Mouse (Mus musculus): Measurements from ENCODE around the gene Scube3. TPM values are rescaled to one million over a fixed set of nuclear protein-coding genes. Genes with fewer than 3 reads are reported as not detected.

The Scube3 gene
- polyA plus RNA-seq, 1 experiment from 2014 or later: 1.4 TPM

DNA sequence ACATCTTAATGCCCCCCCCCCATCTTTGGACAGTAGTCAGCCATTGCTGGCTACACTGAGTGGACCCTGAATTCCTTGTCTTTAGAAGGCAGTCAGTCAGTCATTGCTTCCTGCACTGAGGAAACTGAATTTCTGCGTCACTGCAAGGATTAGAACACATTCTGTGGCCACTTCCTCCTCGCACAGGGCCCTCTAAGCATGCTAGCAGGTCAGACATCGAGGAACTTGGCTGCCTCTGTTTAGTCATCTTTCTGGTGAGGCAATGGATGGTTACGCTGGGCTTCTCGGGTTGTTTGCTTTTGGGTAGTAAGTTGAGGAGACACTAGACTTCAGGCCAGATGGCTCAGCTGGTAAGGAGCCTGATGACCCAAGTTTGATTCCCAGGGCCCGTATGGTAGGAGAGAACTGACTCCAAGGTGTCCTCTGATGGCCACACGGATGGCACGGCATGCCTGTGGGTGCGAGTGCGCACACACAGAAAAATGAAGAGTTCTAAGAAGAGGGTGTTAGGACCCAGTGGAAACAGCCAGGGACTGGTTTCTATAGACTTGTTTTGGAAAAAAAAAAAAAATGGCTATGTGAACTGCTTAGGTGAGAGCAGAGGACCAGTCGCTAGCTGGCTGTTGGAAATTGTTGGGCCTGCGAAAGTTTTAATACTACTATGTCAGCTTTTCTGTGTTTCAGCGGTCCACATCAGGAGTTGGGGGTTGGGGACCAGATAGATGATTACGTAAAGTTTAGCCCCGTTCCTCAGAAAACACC lies 39.0 kb downstream of the Scube3 start:
- H3K36me3 ChIP-seq (ENCODE audit: control insufficient read depth, insufficient read depth, low read length): no peaks in the 10 kb centered on the region
- H3K9ac ChIP-seq (ENCODE audit: low read length): no peak overlapping the region
- 62% methylated on average over 15 of the region's 15 CpGs for WGBS
- no peak for ATAC-seq (ENCODE audit: low read depth)
- H3K4me1 ChIP-seq (replicated peaks; ENCODE audit: control insufficient read depth, insufficient read depth, low read length): peaks cover 43% of the 10 kb centered on the region
- no peak overlapping the region for H3K27ac ChIP-seq (ENCODE audit: low read length)
- H3K9me3 ChIP-seq (ENCODE audit: control insufficient read depth, low read length): no peaks in the 10 kb centered on the region
- no peaks in the 10 kb centered on the region for H3K27me3 ChIP-seq (ENCODE audit: control insufficient read depth, insufficient read depth, low read depth, low read length)
- no peak overlapping the region for H3K4me3 ChIP-seq (ENCODE audit: low read length)
- no peak overlapping the region for H3K4me2 ChIP-seq (ENCODE audit: low read depth, low read length)

DNA sequence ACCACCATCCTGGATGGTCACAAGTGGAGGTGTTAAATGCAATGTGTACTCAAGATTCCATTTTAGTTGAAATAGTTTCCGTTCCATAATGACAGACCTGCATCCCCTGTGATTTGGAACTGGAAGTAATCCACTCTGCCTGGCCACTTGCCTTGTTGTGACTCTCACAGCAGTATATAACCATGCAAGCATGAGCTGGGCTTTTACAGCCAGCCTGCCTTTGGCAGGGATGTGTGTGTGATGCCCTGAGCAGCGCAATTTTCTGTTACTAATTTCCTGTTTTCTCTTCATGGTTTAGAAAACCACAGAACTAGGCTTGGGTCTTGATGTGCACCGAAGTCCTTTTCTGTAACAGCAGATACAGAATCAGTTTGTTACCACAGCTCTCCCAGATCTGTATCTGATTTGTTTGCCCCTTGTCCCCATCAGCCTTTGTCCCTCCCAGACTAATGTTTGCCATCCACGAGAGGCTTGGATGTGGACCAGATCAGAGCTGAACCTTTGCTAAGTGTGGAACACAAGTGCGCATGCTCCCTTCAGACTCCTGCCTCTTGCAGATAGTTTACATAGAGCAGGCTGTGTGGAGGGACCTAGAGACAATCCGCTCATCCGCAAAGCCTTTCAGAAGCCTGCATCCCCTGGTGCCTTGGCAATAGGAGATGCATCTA lies 43.2 kb downstream of the Scube3 start:
- no peak for ATAC-seq (ENCODE audit: low read depth)
- Histone ChIP-seq H3K27me3 (ENCODE audit: control insufficient read depth, insufficient read depth, low read depth, low read length) (no peaks in the 10 kb centered on the region), H3K4me1 (replicated peaks; ENCODE audit: control insufficient read depth, insufficient read depth, low read length) (peaks cover 20% of the 10 kb centered on the region), H3K27ac (ENCODE audit: low read length) (no peak overlapping the region), H3K4me2 (ENCODE audit: low read depth, low read length) (no peak overlapping the region), H3K9me3 (ENCODE audit: control insufficient read depth, low read length) (no peaks in the 10 kb centered on the region), H3K4me3 (ENCODE audit: low read length) (no peak overlapping the region), H3K9ac (ENCODE audit: low read length) (no peak overlapping the region), H3K36me3 (ENCODE audit: control insufficient read depth, insufficient read depth, low read length) (peaks cover 5% of the 10 kb centered on the region)
- WGBS: 67% methylated on average over 7 of the region's 7 CpGs

DNA sequence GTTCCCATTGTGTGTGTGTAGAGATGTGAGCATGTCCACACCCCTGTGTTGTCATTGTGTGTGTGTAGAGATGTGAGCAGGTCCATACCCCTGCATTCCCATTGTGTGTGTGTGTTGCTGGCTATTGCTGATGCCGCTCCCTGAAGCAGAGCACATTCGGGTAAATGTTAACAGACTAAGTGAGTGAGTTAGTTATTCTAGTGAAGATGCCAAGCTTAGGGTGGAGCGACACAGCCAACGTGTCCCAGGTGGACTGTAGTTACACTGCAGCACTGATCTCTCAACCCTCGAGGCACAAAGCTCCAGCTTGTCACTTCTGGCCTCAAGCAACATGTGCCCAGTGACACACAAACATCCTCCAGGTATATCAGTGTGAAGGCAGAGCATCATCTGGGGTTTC lies 46.4 kb downstream of the Scube3 start:
- Histone ChIP-seq H3K4me2 (ENCODE audit: low read depth, low read length) (no peak overlapping the region), H3K27me3 (ENCODE audit: control insufficient read depth, insufficient read depth, low read depth, low read length) (no peaks in the 10 kb centered on the region), H3K4me3 (ENCODE audit: low read length) (no peak overlapping the region), H3K27ac (ENCODE audit: low read length) (no peak overlapping the region), H3K4me1 (replicated peaks; ENCODE audit: control insufficient read depth, insufficient read depth, low read length) (peaks cover 5% of the 10 kb centered on the region; the same call in 1 of the 2 replicates), H3K9me3 (ENCODE audit: control insufficient read depth, low read length) (no peaks in the 10 kb centered on the region), H3K9ac (ENCODE audit: low read length) (no peak overlapping the region), H3K36me3 (ENCODE audit: control insufficient read depth, insufficient read depth, low read length) (peaks cover 23% of the 10 kb centered on the region)
- ATAC-seq (ENCODE audit: low read depth): no peak
- WGBS: 77% methylated on average over 5 of the region's 5 CpGs

DNA sequence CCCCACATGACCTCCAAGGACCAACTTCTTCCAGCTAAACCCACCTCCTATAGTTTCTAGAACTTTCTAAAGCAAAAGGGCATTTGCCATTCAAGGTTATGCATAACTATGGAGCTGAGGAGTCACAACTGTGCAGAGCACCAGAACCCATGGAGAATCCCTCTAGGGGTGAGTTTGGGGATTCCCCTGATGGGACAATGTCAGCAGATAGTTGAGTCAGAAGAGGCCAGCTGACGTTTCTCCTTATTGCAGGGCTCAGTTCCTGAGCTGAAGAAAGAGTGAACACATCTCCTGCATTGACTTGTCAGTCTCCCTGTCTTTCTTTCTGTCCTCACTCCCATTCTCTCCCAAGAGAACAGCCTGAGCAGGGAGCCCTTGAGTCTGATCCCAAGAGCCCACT lies 50.8 kb downstream of the Scube3 start:
- Histone ChIP-seq H3K4me3 (ENCODE audit: low read length) (no peak overlapping the region), H3K4me1 (replicated peaks; ENCODE audit: control insufficient read depth, insufficient read depth, low read length) (no peaks in the 10 kb centered on the region; the same call in 1 of the 2 replicates), H3K9me3 (ENCODE audit: control insufficient read depth, low read length) (no peaks in the 10 kb centered on the region), H3K27ac (ENCODE audit: low read length) (no peak overlapping the region), H3K9ac (ENCODE audit: low read length) (no peak overlapping the region), H3K4me2 (ENCODE audit: low read depth, low read length) (no peak overlapping the region), H3K27me3 (ENCODE audit: control insufficient read depth, insufficient read depth, low read depth, low read length) (no peaks in the 10 kb centered on the region), H3K36me3 (ENCODE audit: control insufficient read depth, insufficient read depth, low read length) (peaks cover 46% of the 10 kb centered on the region)
- 55% methylated on average over 1 of the region's 1 CpGs for WGBS
- ATAC-seq (ENCODE audit: low read depth): no peak

DNA sequence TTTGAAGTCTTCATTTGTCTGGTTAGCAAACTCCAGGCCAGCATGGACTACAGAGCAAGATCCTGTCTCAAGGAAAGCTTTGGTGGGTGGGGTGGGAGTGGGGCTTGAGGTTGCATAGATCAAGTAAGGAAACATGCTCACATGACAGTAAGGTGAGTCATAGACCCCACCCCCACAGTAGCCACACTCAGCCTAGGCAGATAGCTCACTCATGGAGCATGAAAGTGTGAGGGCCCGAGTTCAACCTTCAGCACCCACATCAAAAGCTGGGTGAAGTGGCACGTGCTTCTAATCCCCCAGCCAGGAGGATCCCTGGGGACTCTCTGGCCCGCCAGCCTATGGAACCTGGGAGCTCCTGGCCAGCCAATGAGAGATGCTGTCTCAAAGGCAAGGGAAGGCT lies 51.6 kb downstream of the Scube3 start:
- WGBS: 76% methylated on average over 3 of the region's 3 CpGs

DNA sequence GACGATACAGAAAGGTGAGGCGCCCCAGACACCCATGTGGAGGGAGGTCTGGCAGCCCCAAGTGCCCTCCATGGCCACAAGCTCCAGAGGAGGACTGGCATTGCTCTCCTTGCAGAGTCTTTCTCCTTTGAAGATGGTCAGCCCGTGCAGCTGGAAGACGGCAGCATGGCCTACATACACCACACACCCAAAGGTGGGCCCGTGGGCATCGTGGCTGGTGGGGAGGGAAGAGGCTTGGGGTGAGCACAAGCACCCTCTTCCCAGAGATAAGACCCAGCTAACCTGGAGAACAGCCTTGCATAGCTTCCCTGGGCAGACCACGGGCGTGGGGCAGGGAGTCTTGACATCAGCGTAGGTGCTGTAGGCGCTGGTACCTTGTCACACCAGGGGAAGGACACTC lies 53.1 kb downstream of the Scube3 start:
- no peak overlapping the region for H3K9ac ChIP-seq (ENCODE audit: low read length)
- H3K4me3 ChIP-seq (ENCODE audit: low read length): no peak overlapping the region
- no peak overlapping the region for H3K27ac ChIP-seq (ENCODE audit: low read length)
- no peaks in the 10 kb centered on the region; the same call in 1 of the 2 replicates for H3K4me1 ChIP-seq (replicated peaks; ENCODE audit: control insufficient read depth, insufficient read depth, low read length)
- 94% methylated on average over 10 of the region's 10 CpGs for WGBS
- no peaks in the 10 kb centered on the region for H3K27me3 ChIP-seq (ENCODE audit: control insufficient read depth, insufficient read depth, low read depth, low read length)
- peaks cover 51% of the 10 kb centered on the region for H3K36me3 ChIP-seq (ENCODE audit: control insufficient read depth, insufficient read depth, low read length)
- H3K9me3 ChIP-seq (ENCODE audit: control insufficient read depth, low read length): no peaks in the 10 kb centered on the region
- ATAC-seq (ENCODE audit: low read depth): no peak
- no peak overlapping the region for H3K4me2 ChIP-seq (ENCODE audit: low read depth, low read length)

More for the DNA sequence above, 51.6 kb downstream of the Scube3 start:
- no peaks in the 10 kb centered on the region for H3K9me3 ChIP-seq (ENCODE audit: control insufficient read depth, low read length)
- no peak overlapping the region for H3K4me2 ChIP-seq (ENCODE audit: low read depth, low read length)
- H3K4me3 ChIP-seq (ENCODE audit: low read length): no peak overlapping the region
- H3K27me3 ChIP-seq (ENCODE audit: control insufficient read depth, insufficient read depth, low read depth, low read length): no peaks in the 10 kb centered on the region
- H3K4me1 ChIP-seq (replicated peaks; ENCODE audit: control insufficient read depth, insufficient read depth, low read length): no peaks in the 10 kb centered on the region; the same call in 1 of the 2 replicates
- ATAC-seq (ENCODE audit: low read depth): no peak
- no peak overlapping the region for H3K9ac ChIP-seq (ENCODE audit: low read length)
- no peak overlapping the region for H3K27ac ChIP-seq (ENCODE audit: low read length)
- H3K36me3 ChIP-seq (ENCODE audit: control insufficient read depth, insufficient read depth, low read length): peaks cover 49% of the 10 kb centered on the region

DNA sequence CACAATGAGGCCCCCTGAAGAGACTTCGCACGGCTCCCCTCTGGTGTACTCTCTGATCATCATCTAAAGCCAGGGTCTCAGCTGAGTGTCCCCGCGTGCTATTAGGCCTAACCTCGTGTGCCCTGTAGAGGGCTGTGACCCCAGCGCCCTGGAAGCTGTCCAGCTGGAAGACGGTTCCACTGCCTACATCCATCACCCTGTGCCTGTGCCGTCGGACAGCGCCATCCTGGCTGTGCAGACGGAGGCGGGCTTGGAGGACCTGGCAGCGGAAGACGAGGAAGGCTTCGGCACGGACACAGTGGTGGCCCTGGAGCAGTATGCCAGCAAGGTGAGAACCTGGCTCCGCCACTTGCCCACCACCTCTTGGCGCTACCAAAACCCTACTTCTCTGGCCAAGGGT lies 55.7 kb downstream of the Scube3 start:
- Histone ChIP-seq H3K27ac (ENCODE audit: low read length) (no peak overlapping the region), H3K4me3 (ENCODE audit: low read length) (no peak overlapping the region), H3K9me3 (ENCODE audit: control insufficient read depth, low read length) (no peaks in the 10 kb centered on the region), H3K9ac (ENCODE audit: low read length) (no peak overlapping the region), H3K36me3 (ENCODE audit: control insufficient read depth, insufficient read depth, low read length) (peaks cover 49% of the 10 kb centered on the region), H3K4me2 (ENCODE audit: low read depth, low read length) (no peak overlapping the region), H3K4me1 (replicated peaks; ENCODE audit: control insufficient read depth, insufficient read depth, low read length) (no peaks in the 10 kb centered on the region; the same call in 1 of the 2 replicates), H3K27me3 (ENCODE audit: control insufficient read depth, insufficient read depth, low read depth, low read length) (no peaks in the 10 kb centered on the region)
- WGBS: 55% methylated on average over 18 of the region's 18 CpGs
- ATAC-seq (ENCODE audit: low read depth): no peak; the same call in 1 of the 2 replicates

DNA sequence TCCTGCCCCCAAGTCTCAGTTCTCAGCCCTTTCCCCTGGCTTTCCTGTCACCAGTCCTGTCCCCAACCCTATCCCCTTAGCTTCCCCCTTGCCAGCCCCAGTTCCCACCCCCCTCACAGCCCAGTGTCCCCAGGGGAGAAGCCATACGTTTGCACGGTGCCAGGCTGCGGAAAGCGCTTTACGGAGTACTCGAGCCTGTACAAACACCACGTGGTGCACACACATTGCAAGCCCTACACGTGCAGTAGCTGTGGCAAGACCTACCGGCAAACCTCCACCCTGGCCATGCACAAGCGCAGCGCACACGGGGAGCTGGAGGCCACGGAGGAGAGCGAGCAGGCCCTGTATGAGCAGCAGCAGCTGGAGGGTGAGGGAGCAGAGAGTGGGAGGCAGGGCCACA lies 60.0 kb downstream of the Scube3 start:
- WGBS: 48% methylated on average over 14 of the region's 14 CpGs
- H3K27me3 ChIP-seq (ENCODE audit: control insufficient read depth, insufficient read depth, low read depth, low read length): no peaks in the 10 kb centered on the region
- H3K9me3 ChIP-seq (ENCODE audit: control insufficient read depth, low read length): no peaks in the 10 kb centered on the region
- ATAC-seq (ENCODE audit: low read depth): peak; percentile 73
- H3K4me2 ChIP-seq (ENCODE audit: low read depth, low read length): no peak overlapping the region
- H3K27ac ChIP-seq (ENCODE audit: low read length): no peak overlapping the region
- no peak overlapping the region for H3K9ac ChIP-seq (ENCODE audit: low read length)
- peaks cover 25% of the 10 kb centered on the region for H3K36me3 ChIP-seq (ENCODE audit: control insufficient read depth, insufficient read depth, low read length)
- H3K4me1 ChIP-seq (replicated peaks; ENCODE audit: control insufficient read depth, insufficient read depth, low read length): no peaks in the 10 kb centered on the region; the same call in 1 of the 2 replicates
- H3K4me3 ChIP-seq (ENCODE audit: low read length): no peak overlapping the region

DNA sequence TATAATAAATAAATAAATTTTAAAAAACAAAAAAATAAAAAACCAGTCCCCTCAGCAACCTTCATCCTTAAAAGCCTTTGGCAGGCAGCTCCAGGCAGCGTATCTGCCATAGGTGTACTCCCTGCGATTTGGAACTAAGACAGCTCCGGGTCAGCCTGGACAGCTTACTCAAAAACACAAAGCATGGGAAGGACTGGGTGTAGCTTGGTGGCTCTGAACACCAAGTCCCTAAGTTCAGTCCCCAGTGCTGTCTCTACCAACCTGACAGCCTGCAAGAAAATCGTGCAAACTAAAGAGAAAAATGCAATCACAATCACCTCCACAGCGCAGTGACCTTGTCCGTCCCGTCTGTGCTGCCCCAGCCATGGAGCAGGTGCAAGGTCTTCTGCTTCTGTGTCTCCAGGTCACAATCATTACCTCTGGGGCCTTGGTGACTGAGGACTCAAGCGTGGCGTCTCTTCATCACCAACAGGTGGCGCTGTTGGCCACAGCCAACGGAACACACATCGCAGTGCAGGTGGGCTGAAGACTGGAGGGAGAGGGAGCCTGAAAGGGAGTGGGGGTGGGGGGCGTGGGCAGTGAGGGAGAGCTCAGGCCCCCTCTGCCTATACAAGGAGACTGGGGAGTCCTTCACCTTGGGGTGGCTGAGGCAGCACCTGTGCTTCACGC lies 62.2 kb downstream of the Scube3 start:
- WGBS: 43% methylated on average over 14 of the region's 14 CpGs
- no peak overlapping the region for H3K4me2 ChIP-seq (ENCODE audit: low read depth, low read length)
- no peak overlapping the region for H3K9ac ChIP-seq (ENCODE audit: low read length)

More for the DNA sequence above, 62.2 kb downstream of the Scube3 start:
- Histone ChIP-seq H3K9me3 (ENCODE audit: control insufficient read depth, low read length) (no peaks in the 10 kb centered on the region), H3K4me1 (replicated peaks; ENCODE audit: control insufficient read depth, insufficient read depth, low read length) (peaks cover 8% of the 10 kb centered on the region), H3K27me3 (ENCODE audit: control insufficient read depth, insufficient read depth, low read depth, low read length) (no peaks in the 10 kb centered on the region), H3K27ac (ENCODE audit: low read length) (no peak overlapping the region), H3K4me3 (ENCODE audit: low read length) (no peak overlapping the region), H3K36me3 (ENCODE audit: control insufficient read depth, insufficient read depth, low read length) (peaks cover 16% of the 10 kb centered on the region)
- no peak for ATAC-seq (ENCODE audit: low read depth)
